Mouse (Mus musculus) cerebellum, adult 2 months (tissue): ENCODE results near the gene Pgbd5.

ENCODE experiments used
- CTCF ChIP-seq: fragments of 200-500 bp; IDR thresholded peaks from 2 replicates; pipeline ENCODE4 v1.5.1; 2011; ENCODE audit warnings: low read depth, mild to moderate bottlenecking, control low read depth, low read length, moderate library complexity, borderline replicate concordance; ENCODE audit not compliant: insufficient read depth
- POLR2A ChIP-seq: fragments of 200-500 bp; IDR thresholded peaks from 2 replicates; pipeline ENCODE4 v1.6.1; 2011; ENCODE audit warnings: low read length, control low read depth, borderline replicate concordance; ENCODE audit not compliant: insufficient read depth

- no peak for TF ChIP-seq CTCF
- TF ChIP-seq POLR2A = no peak
Observed at GRCm38 (mm10) chr8:124384336-124384735, 55.1 kb downstream of the Pgbd5 start.
